8 mouse cellular contexts compared by ENCODE assay signal in the genomic region with DNA sequence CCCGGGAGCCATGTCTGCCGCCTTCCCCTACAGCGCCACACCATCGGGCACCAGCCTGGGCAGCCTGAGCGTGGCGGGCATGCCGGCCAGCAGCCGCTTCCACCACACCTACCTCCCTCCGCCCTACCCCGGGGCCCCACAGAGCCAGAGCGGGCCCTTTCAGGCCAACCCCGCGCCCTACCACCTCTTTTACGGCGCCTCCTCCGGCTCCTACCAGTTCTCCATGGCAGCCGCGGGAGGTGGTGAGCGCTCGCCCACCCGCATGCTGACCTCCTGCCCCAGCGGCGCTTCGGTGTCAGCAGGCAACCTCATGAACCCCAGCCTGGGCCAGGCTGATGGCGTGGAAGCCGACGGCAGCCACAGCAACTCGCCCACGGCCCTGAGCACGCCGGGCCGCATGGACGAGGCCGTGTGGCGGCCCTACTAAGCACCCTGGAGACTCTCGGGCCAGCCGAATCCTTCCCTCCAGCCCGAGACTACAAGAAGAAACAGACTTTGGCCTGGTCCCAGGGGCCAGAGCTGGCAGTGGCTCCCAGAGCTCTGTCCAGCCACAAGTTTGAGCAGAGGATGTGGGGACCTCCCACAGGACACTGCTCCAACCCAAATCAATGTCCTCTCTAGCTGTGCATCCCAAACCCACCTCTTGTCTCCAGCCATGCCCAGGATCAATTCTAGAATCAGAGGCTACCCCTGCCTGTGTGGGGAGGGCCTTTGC. TPM values are rescaled to one million over a fixed set of nuclear protein-coding genes. Genes with fewer than 3 reads are reported as not detected.
DNase-seq lines count a peak whose midpoint lies in the region.

No protein-coding gene starts in this region.

- 4% methylated on average over 38 of the region's 38 CpGs for WGBS in hindbrain, embryonic 10.5 days

- H3K27ac ChIP-seq in hindbrain, embryonic 10.5 days, result peak overlapping the region; percentile 78

- H3K4me1 ChIP-seq in hindbrain, embryonic 10.5 days (replicated peaks), result peaks cover 46% of the 10 kb centered on the region

- DNase-seq in adrenal gland, postnatal 10 days, result peak; percentile 29
- no peak for DNase-seq in adrenal gland, postnatal 4 days (ENCODE audit: low spot score in 2 of 2)
- DNase-seq in embryo, embryonic 10 days (ENCODE audit: low spot score), result peak; percentile 61
- DNase-seq in hindbrain, embryonic 10.5 days (ENCODE audit: low spot score), result peak; percentile 45
- peak; percentile 66 to 83 for DNase-seq in lung, postnatal 4 days
- DNase-seq in thymus, postnatal 4 days, result no peak
- no peak for DNase-seq in frontal cortex, postnatal 36 days (ENCODE audit: low spot score in 2 of 2)
- no peak for DNase-seq in frontal cortex, adult 2 months (ENCODE audit: extremely low spot score in 1 of 2, low spot score in 1 of 2)

- no peaks in the 10 kb centered on the region for H3K36me3 ChIP-seq in hindbrain, embryonic 10.5 days

- no peaks in the 10 kb centered on the region for H3K9me3 ChIP-seq in hindbrain, embryonic 10.5 days

- peak overlapping the region; percentile 49 for H3K4me3 ChIP-seq in hindbrain, embryonic 10.5 days

- peaks cover 90% of the 10 kb centered on the region for H3K27me3 ChIP-seq in hindbrain, embryonic 10.5 days (ENCODE audit: insufficient read depth, poor library complexity, severe bottlenecking)

RNA-seq across cellular contexts. Expression of a gene that starts 55.1 kb away (rescaled TPM):
- total RNA-seq in adrenal gland, postnatal 10 days (2021), result 1 to 10 TPM; 2.9 to 3.2 TPM
- total RNA-seq in adrenal gland, postnatal 4 days (2021), result 1 to 10 TPM; 1.3 to 1.7 TPM
- polyA plus RNA-seq in hindbrain, embryonic 10.5 days (2016; fragmentation: Nextera tagmentation; extraction: Ambion mirVana), result 0.07 and 0.09 TPM in 2 replicates
- 0.69 TPM in 1 of 2 replicates, not detected in the other for polyA plus RNA-seq in frontal cortex, adult 2 months (2012; rRNA removed)

Comparison
In these comparisons a context has a peak if more than half of its experiments do, and no peak if none do; other contexts are left out.
1. DNase-seq: peak in adrenal gland, postnatal 10 days (single experiment), embryo, embryonic 10 days (single experiment), hindbrain, embryonic 10.5 days (single experiment) and lung, postnatal 4 days (2 of 2); none in adrenal gland, postnatal 4 days (0 of 2), thymus, postnatal 4 days (single experiment), frontal cortex, postnatal 36 days (0 of 2) and frontal cortex, adult 2 months (0 of 2).